Mouse (Mus musculus) adipose tissue, adult 10 weeks (tissue): Measurements from ENCODE around the gene Camk1. TPM values are rescaled to one million over a fixed set of nuclear protein-coding genes. Genes with fewer than 3 reads are reported as not detected.

Experiments used
- polyA plus RNA-seq: library from polyadenylated mRNA; stranded (reverse); fragments of 350-450 nt; fragmentation: Illumina TruSeq; extraction: RNeasy Lipid Tissue Mini Kit (QIAGEN cat#74804); gene quantifications from one replicate; pipeline ENCODE4 v1.2.3, GENCODE M21; 2014; ENCODE audit warnings: low read depth, low replicate concordance

Gene Camk1
- 62.0 TPM for polyA plus RNA-seq

GRCm38 (mm10) chr6:113343177-113344092 is at the start of gene Camk1:
Gene Camk1 (minus strand): TSS chr6:113343984.

GRCm38 (mm10) chr6:113388960-113389359 is 45.2 kb upstream of the Camk1 start, which contains the start of gene Ttll3:
Gene Ttll3 (plus strand): TSS chr6:113389260.

DNA sequence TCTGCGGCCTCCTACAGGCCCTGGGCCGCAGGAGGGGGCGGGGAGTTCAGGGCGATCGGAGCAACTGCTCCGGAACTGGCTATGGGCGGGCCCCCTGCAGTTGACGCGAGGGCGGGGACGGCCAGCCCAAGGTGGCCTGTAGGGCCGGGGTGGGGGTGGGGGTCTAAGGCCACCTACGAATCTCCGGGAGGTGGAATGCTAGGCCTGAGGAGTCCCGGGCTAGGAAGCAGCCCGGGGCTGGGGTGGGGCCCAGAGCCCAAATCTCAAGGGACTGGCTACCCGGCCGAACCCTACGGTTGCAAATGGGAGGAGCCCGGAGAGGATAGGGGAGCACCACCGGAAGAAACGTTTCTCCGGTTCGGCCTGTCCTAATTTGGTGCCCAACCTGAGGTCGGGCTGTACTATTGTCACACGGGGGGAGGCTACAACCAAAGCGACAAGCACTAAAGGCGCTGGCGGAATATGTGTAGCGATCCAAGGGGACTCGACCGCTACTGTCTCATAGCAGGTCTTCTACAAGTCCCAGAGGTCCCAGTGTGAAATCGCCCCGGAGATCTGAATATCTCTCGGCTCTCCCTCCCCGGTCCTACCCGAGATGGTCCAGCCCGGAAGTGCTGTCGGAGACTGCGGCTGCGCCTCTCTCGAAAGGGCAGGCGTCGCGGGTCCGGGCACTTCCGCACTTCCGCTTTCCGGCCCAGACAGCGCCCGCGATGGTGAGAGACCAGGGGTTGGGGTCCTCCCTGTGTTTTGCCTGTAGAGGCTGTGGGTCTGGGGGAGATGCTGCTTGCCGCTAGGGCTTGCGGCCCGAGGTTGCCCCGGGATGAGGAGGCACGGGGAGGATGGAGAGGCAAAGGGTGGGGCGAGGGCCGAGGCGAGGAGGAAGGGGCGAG is 34.0 kb upstream of the Camk1 start, which contains the start of the genes Tada3 and Arpc4:
TSS of gene Tada3 (minus strand) at position 388 of the 890 bp plus-strand sequence.
TSS of gene Arpc4 (plus strand) at position 620 of the 890 bp plus-strand sequence.

DNA sequence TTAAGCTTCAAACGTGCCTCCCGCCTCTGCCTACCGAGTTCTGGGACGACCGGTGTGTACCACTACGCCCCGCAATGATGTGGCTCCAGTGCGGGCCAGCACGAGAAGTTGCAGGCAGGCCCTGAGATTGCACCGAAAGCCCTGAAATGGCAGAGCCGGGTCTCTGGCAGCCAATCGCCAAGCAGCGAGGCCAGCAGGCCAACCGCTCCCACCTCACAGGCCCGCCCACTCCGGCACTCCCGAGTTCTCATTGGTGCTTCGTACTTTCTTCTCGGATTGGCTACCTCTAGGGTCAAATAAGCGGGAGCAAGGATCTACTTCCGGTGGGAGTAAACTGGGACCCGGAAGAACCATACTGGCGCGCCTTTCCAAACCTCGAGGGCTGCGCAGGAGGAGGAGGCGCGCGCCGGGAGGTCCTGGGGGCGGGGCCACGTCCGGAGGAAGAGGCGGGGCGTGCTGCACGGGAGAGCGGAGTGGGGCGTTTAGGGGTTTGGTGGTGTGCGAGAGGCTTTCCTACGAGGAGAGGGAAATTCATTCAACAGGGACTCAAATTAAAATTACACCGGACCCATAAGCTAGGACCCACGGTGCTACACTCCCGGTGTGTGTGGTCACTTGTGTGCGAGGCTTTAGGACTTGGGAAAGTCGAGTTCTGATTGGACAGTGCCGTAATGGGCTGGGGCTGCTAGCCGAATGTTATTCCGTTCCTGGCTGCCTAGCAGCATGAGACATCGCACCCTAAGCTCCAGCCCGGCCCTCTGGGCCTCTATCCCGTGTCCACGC is 17.1 kb downstream of the Camk1 start, which contains the start of gene Ogg1:
TSS of gene Ogg1 (plus strand) at position 440 of the 783 bp plus-strand sequence.

DNA sequence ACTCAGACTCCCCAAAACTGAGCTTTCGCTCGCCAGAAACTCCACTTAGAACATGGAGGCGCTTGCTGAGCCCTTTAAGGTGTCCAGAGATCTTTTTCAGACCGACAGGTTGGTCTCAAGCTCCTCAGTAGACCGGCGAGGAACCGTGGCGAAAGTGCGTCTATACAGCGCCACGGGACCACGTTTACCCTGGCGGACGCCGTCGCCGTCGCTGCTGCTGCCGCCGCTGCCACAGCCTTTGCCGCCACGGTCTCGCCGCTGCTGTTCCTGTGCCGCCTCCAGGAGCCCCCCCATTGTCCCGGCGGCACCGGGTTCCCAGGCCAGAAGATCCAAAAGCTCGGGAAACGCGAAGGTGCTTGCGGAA is 36.8 kb downstream of the Camk1 start, which contains the start of gene Brpf1:
TSS of gene Brpf1 (plus strand) at position 152 of the 364 bp plus-strand sequence.

Other genes starting within 250 kb of the Camk1 start
- gene Lhfpl4, start 148.6 kb downstream of the Camk1 start, polyA plus RNA-seq = 0.55 TPM
- gene Mtmr14, start 106.1 kb downstream of the Camk1 start, polyA plus RNA-seq = 18.7 TPM
- not detected for gene Cpne9, start 61.7 kb downstream of the Camk1 start, polyA plus RNA-seq
- gene Brpf1, start 36.8 kb downstream of the Camk1 start, polyA plus RNA-seq = 21.9 TPM
- 13.8 TPM for gene Ogg1, start 17.0 kb downstream of the Camk1 start, polyA plus RNA-seq
- 31.6 TPM for gene Tada3, start 33.9 kb upstream of the Camk1 start, polyA plus RNA-seq
- gene Arpc4, start 34.1 kb upstream of the Camk1 start, polyA plus RNA-seq = 109 TPM
- 8.6 TPM for gene Ttll3, start 45.3 kb upstream of the Camk1 start, polyA plus RNA-seq
- gene Rpusd3, start 75.4 kb upstream of the Camk1 start, polyA plus RNA-seq = 27.3 TPM
- 1,142 TPM for gene Cidec, start 91.8 kb upstream of the Camk1 start, polyA plus RNA-seq
- gene Jagn1, start 98.6 kb upstream of the Camk1 start, polyA plus RNA-seq = 50.6 TPM
- gene Il17re, start 114.5 kb upstream of the Camk1 start, polyA plus RNA-seq = 10.4 TPM
- 22.4 TPM for gene Il17rc, start 127.4 kb upstream of the Camk1 start, polyA plus RNA-seq
- gene Creld1, start 139.3 kb upstream of the Camk1 start, polyA plus RNA-seq = 41.7 TPM
- not detected for gene Prrt3, start 157.9 kb upstream of the Camk1 start, polyA plus RNA-seq
- gene Emc3, start 187.7 kb upstream of the Camk1 start, polyA plus RNA-seq = 68.1 TPM
- gene Fancd2, start 187.7 kb upstream of the Camk1 start, polyA plus RNA-seq = 1.2 TPM